Mouse (Mus musculus) lung, embryonic 16.5 days (tissue): ENCODE data around the gene Rps8. TPM values are rescaled to one million over a fixed set of nuclear protein-coding genes. Genes with fewer than 3 reads are reported as not detected.
A peak's percentile ranks its signal among the peaks of the same experiment; 100 is the strongest.

Experiments used
- ATAC-seq: fragments of 200-750 bp; cut with Nextera tagmentation; 2 replicates; pipeline ENCODE4 v1.8.0; 2017; ENCODE audit warnings: low read depth, mild to moderate bottlenecking, moderate library complexity
- H3K27ac ChIP-seq: fragments of 300-500 bp; sonication (generic); 2 replicates; pipeline ENCODE4 v1.5.1; 2014; ENCODE audit warnings: mild to moderate bottlenecking, control low read depth, low read length
- H3K27me3 ChIP-seq: fragments of 300-500 bp; sonication (generic); 2 replicates; pipeline ENCODE4 v1.6.1; 2014; ENCODE audit warnings: low read depth, low read length, mixed read lengths; ENCODE audit not compliant: control insufficient read depth, insufficient read depth
- H3K36me3 ChIP-seq: fragments of 300-500 bp; sonication (generic); 2 replicates; pipeline ENCODE4 v1.6.1; 2014; ENCODE audit warnings: low read length; ENCODE audit not compliant: control insufficient read depth, insufficient read depth
- H3K4me1 ChIP-seq: fragments of 300-500 bp; sonication (generic); replicated peaks from 2 replicates; pipeline ENCODE4 v1.6.1; 2014; ENCODE audit warnings: low read length, mixed read lengths; ENCODE audit not compliant: control insufficient read depth, insufficient read depth
- H3K4me2 ChIP-seq: fragments of 300-500 bp; sonication (generic); 2 replicates; pipeline ENCODE4 v1.6.1; 2014; ENCODE audit warnings: low read depth, low read length, control low read depth
- H3K4me3 ChIP-seq: fragments of 300-500 bp; sonication (generic); 2 replicates; pipeline ENCODE4 v1.5.1; 2014; ENCODE audit warnings: mild to moderate bottlenecking, low read length, control low read depth
- H3K9ac ChIP-seq: fragments of 300-500 bp; sonication (generic); 2 replicates; pipeline ENCODE4 v1.6.1; 2014; ENCODE audit warnings: low read length, control low read depth
- H3K9me3 ChIP-seq: fragments of 300-500 bp; sonication (generic); 2 replicates; pipeline ENCODE4 v1.6.1; 2016; ENCODE audit warnings: low read length; ENCODE audit not compliant: control insufficient read depth
- WGBS: fragments of 180-500 bp; shearing (Covaris S2); extraction: QIAGEN DNeasy Blood & Tissue Kit; methylation state at CpG from one replicate; pipeline ENCODE4 v1.1.7; 2014; 5-methylcytosine and 5-hydroxymethylcytosine counted together
- polyA plus RNA-seq: library from polyadenylated mRNA; unstranded; fragments of >200 nt; fragmentation: Nextera tagmentation; extraction: Ambion mirVana; gene quantifications from 2 replicates; pipeline ENCODE4 v1.2.1, GENCODE M21; 2015

The Rps8 gene
- polyA plus RNA-seq, 1 experiment from 2014 or later: 904 TPM

GRCm38 (mm10) chr4:117122209-117122608, 33.8 kb downstream of the Rps8 start:
- Histone ChIP-seq H3K27ac (no peak overlapping the region), H3K27me3 (no peaks in the 10 kb centered on the region), H3K36me3 (no peaks in the 10 kb centered on the region), H3K4me2 (no peak overlapping the region), H3K4me1 (peaks cover 34% of the 10 kb centered on the region), H3K9ac (no peak overlapping the region), H3K4me3 (no peak overlapping the region), H3K9me3 (no peaks in the 10 kb centered on the region)
- no peak for ATAC-seq
- WGBS: 74% methylated on average over 4 of the region's 4 CpGs

- peak overlapping the region; percentile 83 for H3K4me3 ChIP-seq
- under 1% methylated on average over 69 of the region's 69 CpGs for WGBS
- H3K27ac ChIP-seq: peak overlapping the region; percentile 95
- H3K27me3 ChIP-seq: no peaks in the 10 kb centered on the region
- H3K9ac ChIP-seq: peak overlapping the region; percentile 81
- H3K4me2 ChIP-seq: peak overlapping the region; percentile 85
- ATAC-seq: peak; percentile 96
- H3K36me3 ChIP-seq: no peaks in the 10 kb centered on the region
- H3K9me3 ChIP-seq: no peaks in the 10 kb centered on the region
- H3K4me1 ChIP-seq: peaks cover 28% of the 10 kb centered on the region
Observed at GRCm38 (mm10) chr4:117120445-117121414, 35.3 kb downstream of the Rps8 start.

DNA sequence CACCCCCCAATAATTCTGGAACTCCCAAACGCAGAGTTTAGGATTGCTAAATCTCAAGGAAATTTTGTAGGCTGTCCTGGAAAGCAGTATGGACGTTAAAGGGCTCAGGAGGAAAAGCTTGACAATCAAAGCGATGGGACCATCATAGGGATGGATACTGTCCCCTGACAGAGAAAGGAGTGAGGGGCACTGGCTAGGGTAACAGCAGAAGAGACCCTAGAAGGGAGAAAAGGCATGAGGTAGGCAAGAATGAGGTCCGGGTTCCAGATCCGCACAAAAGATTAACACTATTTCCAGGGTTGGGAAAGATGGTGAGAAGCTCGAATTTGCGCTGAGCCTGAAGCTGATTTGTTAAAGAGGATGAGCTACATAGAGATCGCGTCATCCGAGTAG, 36.0 kb downstream of the Rps8 start:
- Histone ChIP-seq H3K36me3 (no peaks in the 10 kb centered on the region), H3K9ac (peak overlapping the region; percentile 77), H3K9me3 (no peaks in the 10 kb centered on the region), H3K4me2 (peak overlapping the region; percentile 85), H3K27me3 (no peaks in the 10 kb centered on the region), H3K27ac (peak overlapping the region; percentile 95), H3K4me1 (peaks cover 21% of the 10 kb centered on the region), H3K4me3 (peak overlapping the region; percentile 83)
- 3% methylated on average over 10 of the region's 10 CpGs for WGBS
- ATAC-seq: no peak; the same call in 1 of the 2 replicates

- H3K9me3 ChIP-seq: no peaks in the 10 kb centered on the region
- peak overlapping the region; percentile 83 for H3K4me3 ChIP-seq
- ATAC-seq: no peak
- no peaks in the 10 kb centered on the region for H3K36me3 ChIP-seq
- peak overlapping the region; percentile 95 for H3K27ac ChIP-seq
- no peaks in the 10 kb centered on the region for H3K27me3 ChIP-seq
- peak overlapping the region; percentile 77 for H3K9ac ChIP-seq
- WGBS: 68% methylated on average over 5 of the region's 5 CpGs
- H3K4me1 ChIP-seq: peaks cover 17% of the 10 kb centered on the region
- H3K4me2 ChIP-seq: peak overlapping the region; percentile 85
Observed at GRCm38 (mm10) chr4:117119636-117120035, 36.4 kb downstream of the Rps8 start.

DNA sequence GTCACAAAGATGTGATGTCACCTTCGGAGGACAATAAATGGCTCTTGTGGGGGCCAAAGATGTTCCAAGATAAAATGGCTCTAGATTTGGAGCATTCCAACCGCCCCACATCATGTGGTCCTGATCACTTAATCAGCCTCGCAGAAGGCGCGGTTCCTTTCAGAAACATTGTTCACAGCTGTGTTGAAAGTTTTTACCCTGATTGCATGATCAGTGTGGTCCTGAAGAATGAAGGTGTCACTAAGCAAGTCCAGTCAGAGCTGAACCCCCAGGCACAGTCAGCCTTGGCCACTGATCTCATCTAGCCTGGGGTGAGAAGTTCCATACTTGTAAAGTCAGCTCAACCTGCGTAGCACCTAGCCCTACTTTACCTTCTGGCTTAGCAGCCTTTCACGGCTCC, 38.1 kb downstream of the Rps8 start:
- 0 out of 2 replicates have a peak, but pooled peaks cover 2% of the 10 kb centered on the region for H3K36me3 ChIP-seq
- no peaks in the 10 kb centered on the region for H3K9me3 ChIP-seq
- H3K4me1 ChIP-seq: peaks cover 9% of the 10 kb centered on the region; the same call in 1 of the 2 replicates
- no peaks in the 10 kb centered on the region for H3K27me3 ChIP-seq
- H3K27ac ChIP-seq: no peak overlapping the region
- no peak overlapping the region for H3K9ac ChIP-seq
- ATAC-seq: no peak
- 92% methylated on average over 7 of the region's 7 CpGs for WGBS
- H3K4me3 ChIP-seq: no peak overlapping the region
- H3K4me2 ChIP-seq: no peak overlapping the region

- H3K4me2 ChIP-seq: no peak overlapping the region
- H3K27ac ChIP-seq: no peak overlapping the region
- no peak overlapping the region for H3K9ac ChIP-seq
- H3K9me3 ChIP-seq: no peaks in the 10 kb centered on the region
- 0 out of 2 replicates have a peak, but pooled peaks cover 4% of the 10 kb centered on the region for H3K36me3 ChIP-seq
- H3K4me3 ChIP-seq: no peak overlapping the region
- ATAC-seq: no peak
- H3K4me1 ChIP-seq: peaks cover 6% of the 10 kb centered on the region; the same call in 1 of the 2 replicates
- WGBS: 82% methylated on average over 5 of the region's 5 CpGs
- H3K27me3 ChIP-seq: no peaks in the 10 kb centered on the region
Observed at GRCm38 (mm10) chr4:117115592-117115991, 40.5 kb downstream of the Rps8 start.

GRCm38 (mm10) chr4:117113237-117113636, 42.8 kb downstream of the Rps8 start:
- Histone ChIP-seq H3K4me2 (no peak overlapping the region), H3K9me3 (no peaks in the 10 kb centered on the region), H3K36me3 (peaks cover 12% of the 10 kb centered on the region; the same call in 1 of the 2 replicates), H3K4me3 (no peak overlapping the region), H3K9ac (no peak overlapping the region), H3K4me1 (no peaks in the 10 kb centered on the region), H3K27ac (no peak overlapping the region), H3K27me3 (no peaks in the 10 kb centered on the region)
- 84% methylated on average over 1 of the region's 1 CpGs for WGBS
- no peak for ATAC-seq

DNA sequence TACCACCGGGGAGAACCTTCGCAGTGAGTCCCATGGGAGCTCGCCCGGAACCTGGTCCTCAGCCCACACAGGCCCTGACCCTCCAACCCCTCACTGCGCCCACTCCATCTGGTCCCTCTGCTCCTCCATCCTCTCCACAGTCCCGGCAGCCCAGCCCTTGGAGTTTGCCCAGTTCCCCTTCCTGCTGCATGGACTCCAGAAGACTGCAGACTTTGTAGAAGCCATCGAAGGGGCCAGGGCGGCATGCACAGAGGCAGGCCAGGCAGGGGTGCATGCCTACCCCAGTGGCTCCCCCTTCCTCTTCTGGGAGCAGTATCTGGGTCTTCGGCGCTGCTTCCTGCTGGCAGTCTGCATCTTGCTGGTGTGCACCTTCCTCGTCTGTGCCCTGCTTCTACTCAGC, 45.1 kb downstream of the Rps8 start:
- H3K36me3 ChIP-seq: peaks cover 12% of the 10 kb centered on the region; the same call in 1 of the 2 replicates
- no peak for ATAC-seq
- 95% methylated on average over 11 of the region's 11 CpGs for WGBS

DNA sequence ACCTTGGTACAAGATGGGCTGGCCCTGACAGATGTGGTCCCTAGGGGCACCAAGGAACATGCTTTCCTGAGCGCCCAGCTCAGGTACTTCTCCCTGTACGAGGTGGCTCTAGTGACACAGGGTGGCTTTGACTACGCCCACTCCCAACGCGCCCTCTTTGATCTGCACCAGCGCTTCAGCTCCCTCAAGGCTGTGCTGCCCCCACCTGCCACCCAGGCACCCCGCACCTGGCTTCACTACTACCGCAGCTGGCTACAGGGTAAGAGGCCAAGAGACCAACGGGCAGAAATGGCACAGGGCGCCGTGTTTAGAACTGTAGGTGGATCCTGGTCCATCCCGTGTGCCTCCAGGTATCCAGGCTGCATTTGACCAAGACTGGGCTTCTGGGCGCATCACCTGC, 45.8 kb downstream of the Rps8 start:
- no peak overlapping the region for H3K4me3 ChIP-seq
- no peaks in the 10 kb centered on the region for H3K27me3 ChIP-seq
- H3K4me1 ChIP-seq: peaks cover 1% of the 10 kb centered on the region; the same call in 1 of the 2 replicates
- H3K9ac ChIP-seq: no peak overlapping the region
- H3K36me3 ChIP-seq: peaks cover 12% of the 10 kb centered on the region; the same call in 1 of the 2 replicates
- no peaks in the 10 kb centered on the region for H3K9me3 ChIP-seq
- WGBS: 92% methylated on average over 13 of the region's 13 CpGs
- no peak overlapping the region for H3K4me2 ChIP-seq
- no peak overlapping the region for H3K27ac ChIP-seq
- ATAC-seq: no peak

More for the DNA sequence above, 45.1 kb downstream of the Rps8 start:
- Histone ChIP-seq H3K9me3 (no peaks in the 10 kb centered on the region), H3K4me1 (no peaks in the 10 kb centered on the region), H3K9ac (no peak overlapping the region), H3K4me3 (no peak overlapping the region), H3K27ac (no peak overlapping the region), H3K27me3 (no peaks in the 10 kb centered on the region), H3K4me2 (no peak overlapping the region)
